Mouse (Mus musculus): Measurements from ENCODE around the gene Stxbp4. TPM values are rescaled to one million over a fixed set of nuclear protein-coding genes. Genes with fewer than 3 reads are reported as not detected.

Stxbp4 gene
- total RNA-seq (2021) = 10 to 100 TPM; 14.7 to 16.0 TPM
- long read RNA-seq, experiment 1, full-length matches to known transcripts = 1 of 8 reads
- long read RNA-seq, experiment 1, partial matches to known transcripts = 2 of 8 reads
- long read RNA-seq, experiment 1, other reads (novel, unspliced or antisense) = 5 of 8 reads
- long read RNA-seq, experiment 2, full-length matches to known transcripts = 2 of 7 reads
- long read RNA-seq, experiment 2, partial matches to known transcripts = 3 of 7 reads
- long read RNA-seq, experiment 2, other reads (novel, unspliced or antisense) = 2 of 7 reads

DNA sequence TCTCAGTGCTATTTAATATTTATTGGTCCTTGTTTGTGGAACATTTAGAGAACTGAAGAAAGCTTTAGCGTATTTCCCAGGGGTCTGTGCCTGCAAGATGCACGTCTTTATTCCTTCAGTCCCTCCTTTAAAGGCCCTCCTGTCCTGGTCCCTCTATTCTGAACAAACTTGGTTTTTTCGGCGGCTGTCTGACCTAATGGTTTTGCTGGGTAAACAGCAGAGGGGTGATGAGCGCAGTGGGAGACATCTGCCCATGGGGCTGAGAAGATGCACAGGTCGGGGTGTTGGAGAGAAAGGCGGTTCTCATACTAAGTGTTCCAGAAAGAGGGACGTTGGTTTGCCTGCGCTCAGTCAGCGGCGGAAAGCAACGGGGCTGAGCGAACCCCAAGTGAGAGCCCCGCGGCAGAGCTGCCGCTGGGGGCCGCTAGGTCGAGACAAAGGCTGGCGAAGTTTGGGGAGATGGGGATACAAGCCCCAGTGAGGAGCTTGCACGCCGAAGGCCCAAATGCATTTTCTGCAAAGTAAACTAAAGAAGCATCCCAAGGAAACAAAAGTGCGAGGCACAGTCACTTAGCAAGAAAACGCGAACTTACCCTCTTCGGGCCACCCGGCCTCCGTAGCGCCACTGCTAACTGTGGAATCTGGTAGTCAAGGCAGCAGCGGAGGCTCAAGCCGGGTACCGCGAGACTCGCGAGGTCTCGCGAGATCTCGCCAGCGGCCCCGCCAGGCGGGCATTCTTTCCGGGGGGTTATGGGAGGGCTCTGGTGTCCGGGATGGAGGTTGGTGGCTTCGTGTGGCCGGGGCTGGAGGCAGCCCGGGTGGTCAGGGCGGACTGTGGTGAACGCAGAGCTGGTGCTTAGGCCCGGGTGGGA, at the start of gene Stxbp4, which contains the start of gene Cox11:
Gene Stxbp4 (minus strand): TSS at position 645 of the 872 bp plus-strand sequence.
Gene Cox11 (plus strand): TSS at position 734 of the 872 bp plus-strand sequence.
- DNase-seq = peak; percentile 94

DNA sequence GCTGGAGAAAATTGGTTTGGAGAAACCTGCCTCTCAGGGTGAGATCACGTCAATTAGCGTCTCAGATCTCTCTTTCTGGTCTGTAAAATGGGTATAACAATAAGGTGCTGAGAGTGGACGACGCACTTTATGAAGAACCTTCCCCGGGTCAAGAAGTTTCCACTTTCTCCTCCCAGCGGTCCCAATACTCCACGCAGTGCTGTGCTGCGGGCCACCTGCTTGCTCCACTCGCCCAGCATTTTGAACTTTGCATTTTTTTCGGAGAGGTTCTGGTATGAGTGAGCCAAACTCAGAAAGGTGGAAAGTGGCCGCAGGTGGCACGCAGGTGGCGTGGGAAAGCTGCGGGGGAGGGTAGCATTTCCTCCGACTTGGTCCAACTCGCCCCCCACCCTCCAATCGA, 49.2 kb upstream of the Stxbp4 start:
- DNase-seq = no peak

DNA sequence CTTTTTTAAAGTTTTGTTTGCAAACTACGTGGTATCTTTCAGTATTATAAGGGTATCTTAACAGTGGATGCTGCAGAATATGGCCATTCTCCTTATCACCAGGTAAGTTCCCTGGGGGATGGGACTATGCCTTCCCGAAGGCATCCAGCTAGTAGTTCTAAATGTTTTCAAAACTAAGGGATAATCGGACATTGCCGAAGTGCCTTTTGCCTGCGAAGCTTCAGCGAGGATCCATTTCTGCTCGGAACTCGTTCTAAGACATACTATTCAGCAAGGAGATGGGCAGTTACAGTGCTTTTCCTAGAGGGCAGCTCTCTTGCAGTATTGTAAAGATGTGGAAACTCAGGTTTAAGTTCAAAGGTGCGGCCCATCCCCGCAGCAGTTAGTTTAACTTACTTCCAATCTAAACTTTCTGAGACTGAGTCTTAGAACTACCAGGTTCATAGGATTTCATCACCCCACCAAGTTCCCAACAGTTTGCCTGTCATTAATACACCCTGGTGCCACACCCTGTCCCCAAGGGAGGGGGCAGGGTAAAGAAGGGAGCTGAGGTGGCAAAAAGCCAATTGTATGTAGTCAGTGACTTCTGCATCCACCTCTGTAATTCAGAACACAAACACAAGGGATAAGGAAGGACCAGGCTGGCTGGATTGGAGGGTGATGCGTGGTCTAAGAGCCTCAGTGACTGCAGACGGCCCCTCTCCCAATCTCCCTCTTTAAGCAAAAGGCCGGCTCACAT, 48.6 kb upstream of the Stxbp4 start:
- DNase-seq = no peak

DNA sequence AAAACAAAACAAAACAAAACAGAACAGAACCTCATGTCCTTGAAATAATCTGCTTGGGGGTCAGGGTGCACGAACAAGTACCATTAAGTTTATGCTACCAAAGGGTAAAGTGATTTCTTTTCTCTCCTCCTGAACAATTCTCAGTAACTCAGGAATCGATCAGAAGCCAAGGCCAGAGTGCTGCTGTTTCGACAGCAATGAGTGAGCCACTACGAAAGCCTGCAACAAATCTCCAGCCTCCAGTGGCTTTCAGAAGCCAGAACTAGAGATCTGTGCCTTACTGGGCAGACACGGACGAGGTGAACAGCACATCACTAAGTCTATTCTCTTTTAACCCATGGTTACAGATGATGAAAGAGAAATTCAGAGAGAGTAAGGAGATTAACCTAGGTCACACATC, 47.3 kb upstream of the Stxbp4 start:
- no peak for DNase-seq

DNA sequence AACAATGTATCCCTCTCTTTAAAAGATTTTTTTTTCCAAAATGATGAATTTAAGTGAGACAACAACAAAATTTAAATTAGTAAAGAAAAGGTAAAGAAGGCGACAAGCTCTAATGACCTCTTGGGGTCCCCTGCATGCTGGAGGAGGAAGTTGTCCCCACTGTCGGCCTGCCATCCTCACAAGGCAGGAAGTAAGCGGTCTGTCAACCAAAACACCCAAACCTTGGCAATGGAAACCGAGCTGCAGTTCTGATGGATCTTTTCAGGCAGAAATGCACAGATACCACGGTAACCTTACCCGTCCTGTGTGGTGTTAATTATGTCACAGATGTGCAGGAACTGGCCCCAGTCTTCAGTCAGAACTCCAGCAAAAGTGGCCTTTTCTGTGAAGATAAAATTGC, 46.9 kb upstream of the Stxbp4 start:
- no peak for DNase-seq

DNA sequence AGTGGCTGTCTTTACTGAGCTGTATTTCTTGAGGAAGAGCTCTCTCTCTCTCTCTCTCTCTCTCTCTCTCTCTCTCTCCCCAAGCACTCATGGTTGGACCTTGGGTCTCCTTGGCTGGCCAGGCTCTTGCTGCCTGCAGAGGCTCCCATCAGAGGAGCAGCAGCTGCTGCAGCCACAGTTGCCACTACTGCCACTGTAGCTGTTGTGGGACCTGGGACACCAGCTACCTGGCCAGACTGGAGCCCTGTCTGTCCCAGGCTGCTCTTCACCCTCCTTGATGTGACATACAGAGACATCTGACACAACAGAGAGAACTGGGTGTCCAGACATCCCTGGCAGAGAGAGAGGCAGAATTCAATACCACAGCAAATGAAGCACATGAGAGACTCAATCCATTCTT, 43.3 kb upstream of the Stxbp4 start:
- no peak for DNase-seq

DNA sequence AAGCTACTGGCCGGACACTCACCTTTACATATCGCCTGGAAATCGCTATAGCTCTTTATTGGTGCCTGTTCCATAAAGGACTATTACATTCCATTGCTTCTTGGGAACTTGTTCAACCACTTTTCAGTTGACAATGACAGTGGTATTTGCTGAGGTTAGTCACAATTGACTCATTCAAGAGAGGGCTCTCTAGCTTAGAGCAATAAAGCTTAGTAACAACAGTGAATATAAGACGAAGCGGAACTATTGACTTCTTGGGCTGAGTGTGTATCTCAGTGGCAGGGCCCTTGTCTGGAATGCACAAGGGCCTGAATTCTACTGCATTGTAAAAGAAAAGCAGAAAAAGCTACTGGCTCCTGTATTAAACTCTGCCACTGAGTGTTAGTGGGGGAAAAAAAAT, 40.7 kb upstream of the Stxbp4 start:
- no peak for DNase-seq

DNA sequence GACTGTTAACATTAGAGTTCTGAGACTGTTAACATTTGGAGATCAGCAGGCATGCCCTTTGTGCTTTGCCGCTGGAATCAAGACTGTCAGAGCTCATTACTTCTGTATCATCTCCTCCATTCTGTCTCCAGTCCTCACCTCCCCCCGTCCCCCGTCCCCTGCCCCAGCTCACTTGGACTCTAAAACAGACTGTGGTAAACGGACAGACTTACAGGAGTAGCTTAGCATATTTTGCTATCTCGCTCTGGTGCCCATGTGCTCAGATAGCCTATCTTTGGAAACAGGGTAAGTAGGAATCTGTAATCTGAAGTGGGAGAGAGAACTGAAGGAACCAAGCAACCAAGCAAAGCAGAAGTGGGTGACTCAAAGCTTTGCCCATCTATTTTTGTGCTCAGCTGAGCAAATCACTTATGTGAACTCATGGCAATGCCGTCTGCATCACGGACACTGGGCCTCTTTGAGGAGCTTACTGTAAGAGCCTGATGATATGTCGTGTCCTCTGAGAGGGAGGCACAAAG, 39.9 kb upstream of the Stxbp4 start:
- DNase-seq = no peak

DNA sequence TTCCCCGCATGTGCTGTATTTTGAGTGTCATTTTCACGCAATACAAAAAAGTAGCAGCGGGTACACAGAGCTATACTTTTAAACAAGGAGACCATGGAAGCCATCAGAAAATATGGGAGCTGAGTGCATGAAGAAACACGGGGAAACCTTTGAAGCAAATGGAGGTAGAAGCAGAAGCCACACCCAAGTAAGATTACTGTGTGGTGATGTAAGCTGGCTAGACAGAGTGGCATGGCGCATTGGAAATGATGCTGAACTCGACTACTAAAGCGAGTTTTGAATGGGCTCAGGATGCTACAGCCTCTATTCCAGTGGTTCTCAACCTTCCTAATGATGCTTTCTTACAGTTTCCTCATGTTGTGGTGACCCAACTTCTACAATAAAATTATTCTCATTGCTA, 39.1 kb upstream of the Stxbp4 start:
- no peak for DNase-seq

DNA sequence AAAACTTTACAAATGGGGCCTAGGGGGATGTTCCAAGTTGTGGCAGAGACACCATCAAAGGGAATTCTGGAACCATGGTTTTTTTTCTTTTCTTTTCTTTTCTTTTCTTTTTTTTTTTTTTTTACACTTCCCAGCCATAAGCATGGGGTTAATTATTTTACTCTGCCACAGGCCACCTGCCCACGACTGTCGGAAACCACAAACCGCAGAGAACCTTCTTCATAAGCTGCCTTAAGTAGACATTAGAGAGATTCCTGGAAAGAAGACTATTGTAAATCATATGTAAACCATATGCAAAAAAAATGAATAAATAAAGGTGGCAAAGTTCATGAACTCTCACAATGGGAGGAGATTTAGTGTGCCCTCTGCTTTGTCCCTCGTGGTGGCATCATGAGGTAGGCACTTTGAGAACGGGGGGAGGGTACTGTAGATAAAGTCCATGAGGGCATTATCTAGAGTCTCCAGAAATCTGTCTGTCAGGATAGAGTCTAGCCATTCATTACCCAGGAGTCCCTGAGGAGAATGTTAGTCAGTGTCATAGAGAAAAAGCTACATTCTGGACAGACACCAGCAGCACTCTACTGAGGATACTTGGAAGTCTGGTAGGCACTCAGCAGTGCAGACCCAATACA, 37.7 kb upstream of the Stxbp4 start:
- no peak for DNase-seq

DNA sequence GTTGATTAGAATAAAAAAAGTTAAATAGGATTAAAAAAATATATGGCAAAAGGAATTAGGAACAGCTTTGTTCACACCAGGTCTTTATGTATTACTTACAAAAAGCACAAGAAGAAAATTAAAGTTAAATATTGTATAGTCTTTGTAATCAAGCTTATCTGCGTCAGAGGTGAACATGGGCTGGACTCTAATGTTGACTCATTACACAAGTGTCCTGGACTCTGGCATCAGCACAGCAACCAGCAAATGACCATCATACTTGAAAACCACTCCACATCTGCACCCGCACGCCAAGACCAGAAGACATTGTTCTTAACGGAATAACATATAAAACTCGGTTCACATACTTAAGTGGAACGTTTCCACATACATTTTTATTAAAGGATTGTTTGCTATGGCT, 29.4 kb upstream of the Stxbp4 start:
- no peak for DNase-seq

DNA sequence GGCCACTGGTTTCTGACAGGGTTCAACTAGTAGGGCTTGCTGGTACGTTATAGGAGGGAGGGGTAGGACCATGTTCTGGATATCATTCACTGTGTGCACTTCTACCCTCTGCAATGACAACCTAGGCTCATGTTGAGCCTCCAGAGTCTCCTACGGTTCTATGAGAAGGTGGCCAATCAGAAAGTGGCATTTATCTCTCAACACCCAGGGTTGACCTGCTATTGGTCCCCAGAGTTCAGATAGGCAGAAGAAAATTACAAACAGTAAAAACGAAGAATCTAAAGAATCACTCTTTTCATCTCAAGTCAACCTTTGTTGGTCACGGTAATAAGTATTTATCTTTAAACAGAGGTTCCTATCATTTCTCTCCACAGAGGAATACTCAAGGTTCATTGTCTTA, 29.0 kb upstream of the Stxbp4 start:
- DNase-seq = no peak

DNA sequence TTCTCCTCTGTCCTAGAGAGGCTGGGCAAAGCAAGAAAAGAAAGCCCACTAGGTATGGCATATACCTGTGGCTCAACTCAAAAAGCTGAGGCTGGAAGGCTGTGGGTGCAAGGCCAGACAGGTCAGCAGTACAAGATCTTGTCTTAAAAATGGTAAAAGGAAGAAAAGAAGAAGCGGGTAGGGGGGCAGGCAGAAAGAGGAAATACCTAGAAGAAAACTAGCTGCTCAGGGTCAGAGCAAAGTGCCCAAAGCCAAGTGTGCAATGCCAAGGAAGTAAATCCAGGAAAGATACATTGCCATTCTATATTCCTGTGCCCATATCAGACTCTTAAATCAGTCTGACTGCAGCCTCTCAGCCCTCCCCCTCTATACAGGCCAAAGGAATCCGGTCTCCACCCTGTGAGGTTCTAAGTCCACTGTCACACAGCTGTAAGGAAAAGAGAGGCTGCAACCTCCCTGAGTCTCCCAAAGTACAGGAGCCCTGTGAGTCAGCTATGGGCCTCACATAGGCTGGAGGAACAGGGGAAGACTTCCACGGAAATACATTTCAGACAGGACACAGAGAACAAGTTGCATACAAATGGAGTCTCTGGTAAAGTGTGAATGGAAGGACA, 28.4 kb upstream of the Stxbp4 start:
- DNase-seq = no peak

DNA sequence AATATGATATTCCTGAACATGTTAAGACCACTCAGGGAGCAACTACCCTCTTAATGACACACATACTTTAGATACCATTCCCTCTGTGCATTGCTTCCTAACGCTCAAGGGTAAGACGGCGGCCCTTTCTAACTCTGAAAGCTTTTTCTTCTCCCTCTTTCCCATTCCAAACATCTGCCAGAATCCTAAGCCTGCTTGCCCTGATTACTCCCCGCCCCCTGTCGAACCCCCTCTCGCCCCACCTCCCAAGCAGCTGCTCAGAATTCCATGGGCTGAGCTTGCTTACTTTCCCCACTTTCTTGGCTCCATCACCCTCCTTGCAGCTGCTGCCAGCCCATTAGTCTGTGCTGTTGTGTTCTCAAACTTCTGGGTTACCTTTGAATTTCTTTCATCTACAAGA, 27.3 kb upstream of the Stxbp4 start:
- peak; percentile 32 for DNase-seq

DNA sequence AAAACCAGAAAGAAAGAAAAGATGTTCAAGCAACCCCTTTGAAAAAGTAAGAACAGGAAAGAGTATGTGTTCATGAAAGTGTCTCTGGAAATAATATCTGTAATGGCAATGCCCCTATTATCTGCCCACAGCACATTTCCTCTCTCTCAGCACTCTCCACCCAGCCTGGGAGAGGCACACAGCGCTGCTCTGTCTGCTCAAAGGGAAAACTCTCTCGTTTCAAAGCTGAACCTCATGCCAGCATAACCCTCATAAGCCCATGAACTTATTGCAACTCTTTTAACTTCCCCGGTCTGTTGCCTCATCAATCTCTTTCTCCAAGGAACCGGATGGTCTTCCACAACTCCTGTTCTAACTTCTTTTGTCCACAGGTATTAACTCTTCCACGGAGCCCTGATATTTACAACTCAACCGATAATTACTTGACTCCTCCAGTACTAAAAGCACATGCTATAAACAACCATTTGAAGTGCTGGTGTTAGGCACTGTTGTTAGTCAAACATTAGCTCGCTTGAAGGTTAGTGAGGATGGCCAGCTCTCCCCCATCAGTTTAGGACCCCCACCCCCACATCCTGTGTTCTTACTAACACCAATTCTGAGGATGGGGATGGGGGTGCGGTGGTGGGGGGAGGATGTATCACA, 26.6 kb upstream of the Stxbp4 start:
- DNase-seq = no peak

DNA sequence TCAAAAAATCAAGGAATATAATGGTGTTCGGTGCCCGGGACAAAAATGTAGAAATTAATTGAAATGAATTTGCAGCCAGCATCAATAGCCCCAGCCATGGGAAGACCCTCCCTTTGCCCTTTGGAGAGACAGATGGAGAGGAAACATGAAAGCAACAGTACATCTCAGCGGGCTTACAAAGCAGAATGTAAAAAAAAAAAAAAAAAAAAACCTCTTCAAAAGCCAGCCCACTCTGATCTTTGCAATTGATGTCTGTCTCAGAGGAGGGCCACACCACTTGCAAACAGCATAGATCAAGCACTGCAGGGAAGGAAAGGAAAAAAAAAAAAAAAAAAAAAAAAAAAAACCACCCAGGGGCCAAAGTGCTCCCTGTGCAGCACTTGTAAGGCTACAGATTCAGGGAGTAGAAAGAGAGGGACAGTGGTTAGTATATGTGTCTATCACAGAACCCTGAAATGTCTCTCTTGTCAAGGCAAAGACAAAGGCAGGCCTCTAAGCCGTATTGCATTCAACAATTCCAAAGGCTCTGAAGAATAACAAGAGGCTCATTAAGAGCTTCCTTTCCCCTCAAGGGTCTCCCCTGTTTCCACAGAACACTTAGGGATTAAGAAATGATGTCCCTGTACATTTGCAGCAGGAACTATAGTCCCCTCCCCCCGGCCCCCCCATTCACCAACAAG, 25.9 kb upstream of the Stxbp4 start:
- DNase-seq = no peak

DNA sequence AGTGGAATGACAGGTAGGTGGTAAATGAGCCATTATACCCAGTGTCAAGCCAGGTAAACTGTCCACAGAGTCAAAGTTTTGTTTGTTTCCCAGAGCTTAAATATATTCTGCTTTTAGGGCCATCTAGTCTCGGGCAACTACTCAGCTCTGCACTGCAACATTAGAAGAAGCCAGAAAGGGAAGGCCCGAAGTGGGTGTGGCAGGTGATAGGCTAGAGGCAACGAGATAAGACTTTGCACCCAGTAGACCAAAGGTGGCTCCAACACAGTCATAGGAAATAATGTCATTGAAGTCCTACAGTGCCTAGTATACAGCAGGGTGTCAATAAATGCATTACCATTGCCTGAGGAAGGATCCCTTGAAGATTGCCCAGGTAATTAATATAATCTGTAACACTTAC, 25.2 kb upstream of the Stxbp4 start:
- DNase-seq = no peak

DNA sequence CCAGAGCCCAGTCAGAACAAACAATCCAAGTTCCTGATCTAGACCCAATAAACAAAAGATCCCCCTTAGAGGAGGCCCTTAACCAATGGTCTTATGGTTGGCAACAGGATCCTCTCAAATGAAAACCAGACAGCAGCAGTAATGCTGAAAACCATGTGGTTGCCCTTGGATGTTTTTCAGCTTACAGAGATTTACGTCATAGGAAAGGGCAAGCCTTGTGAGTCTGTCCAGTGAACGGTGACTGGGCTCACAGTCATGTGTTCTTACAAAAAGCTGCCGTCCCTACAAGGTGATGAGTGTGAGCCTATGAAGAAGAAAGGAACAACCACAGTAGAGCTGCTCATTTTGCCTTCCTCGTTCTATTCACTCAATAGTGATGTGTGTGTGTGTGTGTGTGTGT, 22.8 kb upstream of the Stxbp4 start:
- DNase-seq = no peak

DNA sequence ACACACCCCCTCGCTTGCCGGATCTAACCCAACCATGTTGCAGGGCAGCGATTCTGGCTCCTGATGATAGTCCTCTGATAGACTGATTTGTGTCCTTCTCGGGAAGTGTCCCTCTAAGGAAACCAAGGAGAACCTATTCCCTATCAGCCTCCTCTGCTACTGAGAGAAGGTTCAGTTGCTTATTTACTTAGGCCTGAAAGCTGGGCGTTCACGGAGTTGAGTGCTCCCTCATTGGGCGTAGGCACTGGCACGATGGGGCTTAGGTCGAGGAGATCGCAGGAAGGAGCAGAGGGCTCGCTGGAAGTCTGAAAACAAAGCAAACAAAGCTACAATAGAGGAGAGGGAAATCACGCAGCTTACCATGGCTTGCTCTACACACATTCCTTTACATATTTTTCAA, 19.6 kb upstream of the Stxbp4 start:
- no peak for DNase-seq

DNA sequence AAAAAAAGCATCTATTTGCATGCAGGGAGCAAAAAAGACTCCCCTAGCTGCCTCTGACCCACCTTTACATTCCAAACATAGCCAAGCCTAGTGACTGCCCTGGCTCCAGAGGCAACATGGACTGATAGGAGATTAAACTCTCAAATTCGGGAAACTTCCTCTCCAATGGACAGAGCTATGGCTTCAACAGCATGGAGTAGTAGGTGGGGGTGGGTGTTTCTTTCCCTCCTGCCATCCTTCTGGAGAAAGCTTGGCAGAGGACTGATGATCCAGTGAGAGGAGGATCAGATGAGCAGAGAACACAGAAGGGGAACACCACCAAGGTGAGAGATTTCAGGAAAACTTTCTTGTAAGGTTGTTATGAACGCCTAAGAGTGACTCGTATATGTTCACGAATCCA, 14.7 kb upstream of the Stxbp4 start:
- DNase-seq = no peak

All from gastrocnemius, postnatal 25 days (tissue).